Mouse (Mus musculus): ENCODE measurements around the gene Map3k7cl.

The Map3k7cl gene

DNA sequence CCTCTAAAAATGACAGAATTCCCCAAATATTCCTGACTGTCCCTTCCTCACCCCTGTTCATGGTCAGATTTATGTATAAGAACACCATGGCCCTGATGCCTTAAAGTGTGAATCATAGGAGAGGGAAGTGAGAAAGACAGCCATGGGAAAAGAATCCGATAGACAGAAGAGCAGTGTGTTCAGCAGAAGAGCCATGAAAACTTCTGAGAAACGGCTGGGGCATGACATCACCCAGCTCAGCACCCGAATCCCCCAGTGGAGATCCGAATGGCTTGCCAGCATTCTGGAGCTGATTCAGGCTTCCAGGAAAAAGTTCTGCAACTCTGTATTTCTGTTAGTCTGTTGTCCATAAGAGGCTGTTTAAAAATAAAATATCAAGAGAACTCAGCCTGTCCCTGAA, 82.7 kb downstream of the Map3k7cl start:
- peak; percentile 63 for DNase-seq (ENCODE audit: low read depth)

DNA sequence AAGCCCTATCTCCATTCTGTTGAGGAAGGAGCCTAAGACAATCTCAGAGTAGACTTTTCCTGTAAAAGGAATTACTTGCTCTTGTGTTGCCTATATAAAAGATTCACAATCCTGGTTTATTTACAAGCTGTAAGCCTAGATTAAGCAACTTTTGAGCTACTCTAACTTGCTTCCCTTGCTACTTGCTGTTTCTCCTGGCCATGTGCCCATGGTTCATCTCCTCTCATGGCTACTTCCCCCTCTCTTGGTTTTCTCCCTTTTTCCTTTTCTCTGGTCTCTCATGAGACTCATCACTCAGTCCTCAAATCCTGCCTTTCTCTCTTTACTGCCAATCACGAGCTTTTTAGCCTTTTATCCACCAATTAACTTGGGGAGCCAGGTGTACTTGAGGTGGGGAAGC, 85.0 kb downstream of the Map3k7cl start:
- no peak for DNase-seq (ENCODE audit: low read depth)

DNA sequence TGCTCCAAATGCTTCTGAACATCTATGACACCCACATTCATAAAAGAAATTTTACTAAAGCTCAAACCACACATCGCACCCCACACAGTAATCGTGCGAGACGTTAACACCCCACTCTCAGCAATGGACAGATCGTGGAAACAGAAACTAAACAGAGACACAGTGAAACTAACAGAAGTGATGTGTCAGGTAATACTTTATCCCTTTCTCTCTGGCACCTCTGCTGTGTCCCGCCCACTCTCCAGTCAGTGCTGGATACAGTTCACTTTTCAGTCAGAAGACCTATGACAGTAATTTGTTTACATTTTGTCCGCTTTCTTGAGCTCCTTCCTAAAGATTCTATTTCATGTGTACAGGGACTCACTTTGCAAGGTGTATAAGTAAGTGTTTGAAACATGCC, 89.1 kb downstream of the Map3k7cl start:
- DNase-seq (ENCODE audit: low read depth), result no peak

DNA sequence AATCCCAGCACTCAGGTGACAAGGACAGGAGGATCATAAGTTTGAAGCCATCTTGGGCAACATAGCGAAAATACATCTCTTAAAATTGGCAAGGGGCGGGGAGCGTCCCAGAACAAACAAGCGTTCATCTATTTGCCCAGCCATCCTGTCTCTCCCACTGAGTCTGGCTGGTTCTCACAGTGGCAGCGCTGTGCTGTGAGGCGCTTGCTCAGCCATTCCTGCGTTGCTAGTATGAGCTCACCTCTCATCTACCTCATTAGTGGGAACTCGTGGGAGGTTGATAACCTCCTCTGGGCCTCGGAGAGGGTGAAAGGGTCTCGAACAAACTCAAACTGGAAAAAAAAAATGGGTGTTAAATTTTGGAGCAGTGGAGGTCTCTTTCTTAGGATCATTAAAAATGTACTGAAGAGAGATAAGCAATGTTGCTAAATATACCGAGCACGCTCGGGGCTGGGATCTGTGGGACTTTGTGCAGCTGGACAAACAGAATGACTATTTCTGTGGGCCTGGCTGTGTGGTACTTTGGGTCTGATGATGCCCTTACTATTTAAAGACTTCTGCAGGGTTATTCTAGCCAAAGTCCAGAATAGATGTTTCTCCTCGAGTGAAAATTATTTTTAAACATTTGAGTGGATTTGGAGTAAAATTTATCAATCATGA, 91.1 kb downstream of the Map3k7cl start:
- no peak for DNase-seq (ENCODE audit: low read depth)

Measured in fibroblast of lung, adult 2 months (primary cell).